ENCODE assay signal across 12 mouse cellular contexts in the genomic region with DNA sequence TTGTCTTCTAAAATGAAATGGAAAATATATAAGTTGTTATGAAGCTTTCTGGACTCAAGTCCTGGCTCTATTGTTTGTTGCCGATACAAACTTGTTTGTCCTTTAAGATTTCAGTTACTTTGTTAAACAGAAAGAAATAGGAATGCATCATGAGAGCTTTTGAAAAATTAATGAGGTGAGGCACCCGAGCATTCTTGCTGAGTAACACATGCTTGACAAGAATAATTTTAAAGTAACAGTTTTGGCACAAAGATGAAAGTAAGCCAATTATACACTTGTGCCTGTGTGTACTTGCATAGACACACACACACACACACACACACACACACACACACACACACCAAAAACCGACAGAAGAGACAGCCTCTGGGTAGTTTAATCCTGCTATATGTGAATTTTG.
"Had no signal": no experiment of that assay in that cellular context is flagged by ENCODE, and none has a peak within 500 bp of the region (broad histone marks: within the 10 kb centered on the region; RNA-seq: fewer than 3 reads in every experiment).

No protein-coding gene starts in this region.

- DNase-seq: gastrocnemius, postnatal 14 days; gastrocnemius, postnatal 36 days; heart, adult 18-20 months; heart, postnatal 10 days; kidney, adult 11 months; kidney, adult 2 months; kidney, adult 9 months; kidney, postnatal 14 days; kidney, postnatal 36 days; layer of hippocampus, adult 9-11 months; layer of hippocampus, postnatal 36 days; left cerebral cortex, postnatal 4 days had no signal
